Mouse (Mus musculus): ENCODE results near the gene Bicc1. TPM values are rescaled to one million over a fixed set of nuclear protein-coding genes. Genes with fewer than 3 reads are reported as not detected.

Gene Bicc1
- polyA plus RNA-seq, 1 experiment from 2014 or later = 10.4 TPM

DNA sequence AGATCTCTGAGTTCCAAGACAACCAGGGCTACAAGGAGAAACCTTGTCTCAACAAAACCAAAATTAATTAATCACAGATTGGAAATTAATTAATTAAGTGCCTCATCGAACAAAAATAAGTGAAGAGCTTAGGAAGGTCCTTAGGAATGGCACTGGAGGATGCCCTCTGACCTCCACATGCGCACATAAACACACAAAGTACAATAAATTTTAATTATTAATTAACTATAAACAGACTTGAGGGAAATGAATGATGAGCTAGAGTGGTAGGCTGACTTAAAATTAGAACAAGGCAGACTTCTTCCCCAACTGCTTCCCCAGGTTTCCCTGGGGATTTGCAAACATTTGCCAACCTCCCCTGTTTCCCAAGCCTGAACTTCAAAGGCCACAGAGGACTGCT is 21.6 kb upstream of the Bicc1 start:
- no peak overlapping the region for H3K27ac ChIP-seq
- 80% methylated on average over 2 of the region's 2 CpGs for WGBS
- no peaks in the 10 kb centered on the region for H3K36me3 ChIP-seq
- H3K4me1 ChIP-seq = peaks cover 7% of the 10 kb centered on the region; the same call in 1 of the 2 replicates
- no peak for DNase-seq (ENCODE audit: low spot score)
- H3K9me3 ChIP-seq = no peaks in the 10 kb centered on the region
- H3K27me3 ChIP-seq (ENCODE audit: insufficient read depth, poor library complexity, severe bottlenecking) = no peaks in the 10 kb centered on the region
- no peak overlapping the region for H3K4me3 ChIP-seq

DNA sequence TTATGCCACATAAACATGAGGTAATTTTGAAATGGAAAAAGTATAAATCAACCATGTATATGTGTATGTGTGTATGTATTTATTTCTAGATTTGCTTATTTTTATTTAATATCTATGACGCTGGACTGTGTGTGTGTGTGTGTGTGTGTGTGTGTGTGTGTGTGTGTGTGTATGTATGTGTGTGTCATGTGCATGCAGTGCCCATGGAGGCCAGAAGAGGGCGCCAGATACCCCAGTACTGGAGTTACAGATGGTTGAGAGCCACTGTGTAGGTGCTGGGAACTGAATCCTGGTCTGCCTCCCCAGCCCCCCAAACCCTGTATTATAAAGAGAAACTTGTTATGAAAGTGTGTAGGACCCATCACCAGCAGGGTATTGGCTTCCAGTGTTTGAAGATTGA is 20.6 kb upstream of the Bicc1 start:
- Histone ChIP-seq H3K27ac (no peak overlapping the region), H3K9me3 (no peaks in the 10 kb centered on the region), H3K4me3 (no peak overlapping the region), H3K36me3 (no peaks in the 10 kb centered on the region), H3K27me3 (ENCODE audit: insufficient read depth, poor library complexity, severe bottlenecking) (no peaks in the 10 kb centered on the region), H3K4me1 (peaks cover 7% of the 10 kb centered on the region; the same call in 1 of the 2 replicates)
- no peak for DNase-seq (ENCODE audit: low spot score)
- 93% methylated on average over 2 of the region's 2 CpGs for WGBS

GRCm38 (mm10) chr10:71177201-71177600 is 17.7 kb upstream of the Bicc1 start:
- Histone ChIP-seq H3K27me3 (ENCODE audit: insufficient read depth, poor library complexity, severe bottlenecking) (no peaks in the 10 kb centered on the region), H3K4me1 (no peaks in the 10 kb centered on the region), H3K27ac (no peak overlapping the region), H3K36me3 (no peaks in the 10 kb centered on the region), H3K4me3 (no peak overlapping the region), H3K9me3 (no peaks in the 10 kb centered on the region)
- DNase-seq (ENCODE audit: low spot score) = no peak
- 78% methylated on average over 7 of the region's 7 CpGs for WGBS

DNA sequence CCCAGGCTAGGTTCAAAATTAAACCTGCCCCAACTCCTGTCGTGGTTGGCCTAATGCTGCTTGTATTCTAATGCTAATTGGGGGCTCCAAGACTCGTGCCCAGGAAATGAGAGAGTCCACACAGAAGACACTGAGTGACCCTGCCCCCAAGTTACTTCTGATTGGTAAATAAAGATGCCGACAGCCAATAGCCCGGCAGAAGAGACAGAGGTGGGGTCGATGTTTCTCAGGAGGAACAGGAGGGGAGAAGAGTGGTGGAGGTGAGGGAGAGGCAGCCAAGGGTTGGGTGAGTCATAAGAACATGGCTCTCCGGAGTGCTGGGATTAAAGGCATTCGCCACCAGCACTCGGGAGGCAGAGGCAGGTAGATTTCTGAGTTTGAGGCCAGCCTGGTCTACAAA is 16.8 kb upstream of the Bicc1 start:
- Histone ChIP-seq H3K4me1 (no peaks in the 10 kb centered on the region), H3K9me3 (no peaks in the 10 kb centered on the region; the same call in 1 of the 2 replicates), H3K27ac (no peak overlapping the region), H3K4me3 (no peak overlapping the region), H3K27me3 (ENCODE audit: insufficient read depth, poor library complexity, severe bottlenecking) (no peaks in the 10 kb centered on the region), H3K36me3 (no peaks in the 10 kb centered on the region)
- WGBS = 81% methylated on average over 8 of the region's 8 CpGs
- no peak for DNase-seq (ENCODE audit: low spot score)

GRCm38 (mm10) chr10:71175280-71175679 is 15.8 kb upstream of the Bicc1 start:
- 92% methylated on average over 15 of the region's 15 CpGs for WGBS
- no peak overlapping the region for H3K4me3 ChIP-seq

GRCm38 (mm10) chr10:71171414-71171813 is 11.9 kb upstream of the Bicc1 start:
- Histone ChIP-seq H3K36me3 (no peaks in the 10 kb centered on the region), H3K4me3 (no peak overlapping the region), H3K27ac (no peak overlapping the region), H3K9me3 (no peaks in the 10 kb centered on the region; the same call in 1 of the 2 replicates), H3K4me1 (peaks cover 8% of the 10 kb centered on the region; the same call in 1 of the 2 replicates), H3K27me3 (ENCODE audit: insufficient read depth, poor library complexity, severe bottlenecking) (no peaks in the 10 kb centered on the region)
- DNase-seq (ENCODE audit: low spot score) = no peak
- 92% methylated on average over 1 of the region's 1 CpGs for WGBS

More at GRCm38 (mm10) chr10:71175280-71175679, 15.8 kb upstream of the Bicc1 start:
- no peaks in the 10 kb centered on the region; the same call in 1 of the 2 replicates for H3K9me3 ChIP-seq
- no peak overlapping the region for H3K27ac ChIP-seq
- DNase-seq (ENCODE audit: low spot score) = no peak
- no peaks in the 10 kb centered on the region for H3K27me3 ChIP-seq (ENCODE audit: insufficient read depth, poor library complexity, severe bottlenecking)
- no peaks in the 10 kb centered on the region for H3K4me1 ChIP-seq
- no peaks in the 10 kb centered on the region for H3K36me3 ChIP-seq

DNA sequence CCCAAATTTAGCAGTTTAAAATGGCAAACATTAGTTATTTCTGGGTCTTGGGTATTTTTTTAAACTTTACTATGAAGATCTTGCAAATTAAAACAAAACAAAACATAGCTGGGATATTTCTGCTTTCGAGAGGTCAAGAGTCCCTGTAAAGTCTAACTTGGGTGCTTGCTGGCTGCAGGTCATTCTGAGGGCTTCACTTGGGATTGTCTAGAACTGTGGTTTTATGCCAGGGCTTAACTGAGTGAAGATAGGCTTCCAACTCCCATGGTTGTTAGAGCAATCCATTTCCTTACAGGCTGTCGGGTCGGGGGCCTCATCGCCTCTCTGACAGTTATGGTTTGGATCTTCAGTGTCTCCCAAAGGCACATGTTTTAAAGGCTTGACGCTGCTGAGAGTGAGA is 11.3 kb upstream of the Bicc1 start:
- DNase-seq (ENCODE audit: low spot score) = no peak
- Histone ChIP-seq H3K36me3 (no peaks in the 10 kb centered on the region), H3K4me3 (no peak overlapping the region), H3K27me3 (ENCODE audit: insufficient read depth, poor library complexity, severe bottlenecking) (no peaks in the 10 kb centered on the region), H3K4me1 (peaks cover 8% of the 10 kb centered on the region; the same call in 1 of the 2 replicates), H3K27ac (no peak overlapping the region), H3K9me3 (no peaks in the 10 kb centered on the region; the same call in 1 of the 2 replicates)
- 89% methylated on average over 5 of the region's 5 CpGs for WGBS

DNA sequence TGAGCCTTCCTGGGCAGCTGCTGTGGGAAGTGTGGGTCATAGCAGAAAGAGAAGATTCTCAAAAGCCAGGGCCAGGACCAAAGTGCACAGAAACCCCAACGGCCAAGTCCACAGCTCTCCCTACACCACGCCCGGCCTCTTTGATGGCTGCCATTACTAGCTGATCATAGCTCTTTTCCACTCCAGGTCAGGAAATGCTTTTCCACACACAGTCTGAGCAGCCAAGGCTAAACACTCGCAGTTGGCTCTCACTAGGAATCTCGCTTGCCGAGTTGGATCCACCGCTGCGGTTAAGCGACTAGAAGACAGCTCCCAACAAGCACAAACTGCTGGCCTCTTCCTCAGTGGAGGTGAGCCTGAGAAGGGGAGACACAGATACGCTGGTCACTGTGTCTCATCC is 10.3 kb upstream of the Bicc1 start:
- 77% methylated on average over 10 of the region's 10 CpGs for WGBS
- peaks cover 8% of the 10 kb centered on the region; the same call in 1 of the 2 replicates for H3K4me1 ChIP-seq

DNA sequence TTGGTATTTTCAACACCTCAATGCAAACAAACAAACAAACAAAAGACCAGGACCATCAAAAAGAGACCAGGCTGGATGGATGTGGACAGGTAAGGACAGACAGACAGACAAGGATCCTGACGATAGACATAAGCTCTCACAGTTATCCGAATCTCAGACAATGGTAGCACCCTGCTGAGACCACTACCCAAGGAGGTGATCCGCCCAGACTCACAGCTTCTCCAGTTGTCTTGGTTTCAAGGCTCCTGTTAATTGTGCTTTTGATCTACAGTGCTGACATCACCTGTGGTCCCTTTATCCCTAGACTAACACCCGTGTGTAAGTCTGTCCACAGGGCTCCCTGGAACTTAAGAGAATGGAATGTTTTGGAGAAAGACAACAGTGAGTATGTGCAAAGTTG is 9.7 kb upstream of the Bicc1 start:
- Histone ChIP-seq H3K9me3 (no peaks in the 10 kb centered on the region; the same call in 1 of the 2 replicates), H3K4me1 (peaks cover 8% of the 10 kb centered on the region; the same call in 1 of the 2 replicates), H3K36me3 (no peaks in the 10 kb centered on the region), H3K27ac (no peak overlapping the region), H3K27me3 (ENCODE audit: insufficient read depth, poor library complexity, severe bottlenecking) (peaks cover under 1% of the 10 kb centered on the region; the same call in 1 of the 2 replicates), H3K4me3 (no peak overlapping the region)
- DNase-seq (ENCODE audit: low spot score) = no peak
- WGBS = 38% methylated on average over 4 of the region's 4 CpGs

More for the DNA sequence above, 10.3 kb upstream of the Bicc1 start:
- Histone ChIP-seq H3K27me3 (ENCODE audit: insufficient read depth, poor library complexity, severe bottlenecking) (no peaks in the 10 kb centered on the region), H3K4me3 (no peak overlapping the region), H3K9me3 (no peaks in the 10 kb centered on the region; the same call in 1 of the 2 replicates), H3K27ac (no peak overlapping the region), H3K36me3 (no peaks in the 10 kb centered on the region)
- no peak for DNase-seq (ENCODE audit: low spot score)

DNA sequence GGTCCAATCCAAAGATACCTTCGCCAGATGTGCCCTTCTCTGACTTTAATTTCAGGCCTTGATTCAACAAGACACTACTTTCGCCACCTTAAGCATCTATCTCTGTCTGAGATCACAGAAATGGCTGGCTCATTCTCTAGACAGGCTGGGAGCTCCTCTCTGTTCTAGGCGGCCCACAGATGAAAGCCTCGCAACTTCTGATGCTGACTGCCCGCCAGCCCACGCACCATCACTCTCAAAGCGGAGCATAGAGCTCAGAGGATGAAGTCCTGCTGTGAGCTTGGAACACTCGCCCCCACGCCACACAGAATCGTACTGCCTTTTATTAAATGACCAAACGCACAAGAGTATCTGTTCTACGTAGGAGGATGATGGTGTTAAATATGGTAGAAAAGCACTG is 949 bp upstream of the Bicc1 start:
- H3K27ac ChIP-seq = no peak overlapping the region
- no peak for DNase-seq (ENCODE audit: low spot score)
- H3K4me1 ChIP-seq = peaks cover 3% of the 10 kb centered on the region; the same call in 1 of the 2 replicates
- no peaks in the 10 kb centered on the region for H3K9me3 ChIP-seq
- 77% methylated on average over 12 of the region's 12 CpGs for WGBS
- H3K27me3 ChIP-seq (ENCODE audit: insufficient read depth, poor library complexity, severe bottlenecking) = peaks cover 37% of the 10 kb centered on the region
- no peaks in the 10 kb centered on the region for H3K36me3 ChIP-seq
- no peak overlapping the region for H3K4me3 ChIP-seq

- DNase-seq (ENCODE audit: low spot score) = peak; percentile 82
- Histone ChIP-seq H3K27ac (peak overlapping the region; percentile 89), H3K4me3 (peak overlapping the region; percentile 77), H3K27me3 (ENCODE audit: insufficient read depth, poor library complexity, severe bottlenecking) (peaks cover 35% of the 10 kb centered on the region), H3K9me3 (no peaks in the 10 kb centered on the region), H3K4me1 (peaks cover 3% of the 10 kb centered on the region; the same call in 1 of the 2 replicates), H3K36me3 (no peaks in the 10 kb centered on the region)
- WGBS = 2% methylated on average over 65 of the region's 65 CpGs
These were observed 392 bp downstream of the Bicc1 start for GRCm38 (mm10) chr10:71158940-71159675.

DNA sequence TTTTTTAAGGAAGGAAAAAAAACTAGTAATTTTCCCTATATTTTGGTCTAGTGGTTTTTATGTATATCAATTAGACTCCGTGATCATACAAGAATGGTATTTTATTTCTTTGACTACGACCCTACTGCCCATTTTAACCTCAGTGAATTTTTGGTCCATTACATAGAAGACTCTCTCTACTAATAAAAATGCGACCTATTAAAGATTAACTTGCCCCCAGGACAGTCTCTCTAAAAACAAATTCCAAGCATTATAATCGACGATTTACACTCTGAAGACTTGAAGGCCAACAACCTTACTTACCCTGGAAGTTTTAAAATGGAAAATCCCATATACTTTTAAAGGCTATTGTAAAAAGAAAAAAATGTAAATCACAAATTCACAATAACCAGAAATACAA is 2.9 kb downstream of the Bicc1 start:
- H3K27ac ChIP-seq = no peak overlapping the region
- peaks cover 3% of the 10 kb centered on the region; the same call in 1 of the 2 replicates for H3K4me1 ChIP-seq
- WGBS = 88% methylated on average over 5 of the region's 5 CpGs
- DNase-seq (ENCODE audit: low spot score) = no peak
- no peaks in the 10 kb centered on the region for H3K9me3 ChIP-seq
- peaks cover 15% of the 10 kb centered on the region for H3K27me3 ChIP-seq (ENCODE audit: insufficient read depth, poor library complexity, severe bottlenecking)
- H3K36me3 ChIP-seq = no peaks in the 10 kb centered on the region
- H3K4me3 ChIP-seq = no peak overlapping the region

DNA sequence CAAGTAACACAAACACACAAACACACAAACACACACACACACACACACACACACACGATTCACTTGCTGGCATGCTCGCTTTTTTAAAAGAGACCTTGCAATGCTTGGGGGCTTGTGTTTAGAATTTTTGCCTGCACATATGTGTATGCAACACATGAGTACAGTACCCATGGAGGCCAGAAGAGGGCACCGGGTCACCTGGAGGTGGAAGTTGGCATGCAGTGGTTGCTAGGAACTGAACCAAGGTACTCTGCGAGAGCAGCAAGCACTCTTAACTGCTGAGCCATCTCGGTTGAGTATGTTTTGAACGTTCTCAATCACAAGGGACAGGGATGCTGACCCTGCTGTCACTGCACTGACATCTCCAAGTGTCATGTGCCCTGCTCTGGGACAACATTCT is 5.9 kb downstream of the Bicc1 start:
- 93% methylated on average over 6 of the region's 6 CpGs for WGBS
- DNase-seq (ENCODE audit: low spot score) = no peak
- peaks cover 3% of the 10 kb centered on the region; the same call in 1 of the 2 replicates for H3K4me1 ChIP-seq
- no peaks in the 10 kb centered on the region for H3K9me3 ChIP-seq
- H3K36me3 ChIP-seq = no peaks in the 10 kb centered on the region
- no peaks in the 10 kb centered on the region for H3K27me3 ChIP-seq (ENCODE audit: insufficient read depth, poor library complexity, severe bottlenecking)
- no peak overlapping the region for H3K27ac ChIP-seq
- no peak overlapping the region for H3K4me3 ChIP-seq

Measured in heart, embryonic 10.5 days (tissue).